Mouse (Mus musculus) kidney, adult 8-10 months (tissue): ENCODE measurements at regions not wholly inside any gene's neighbourhood (a gene's known extent, or its start where the extent isn't known, plus 50 kb on each side); places are given as distances from the start of the nearest gene placed in this dataset.
A peak's percentile ranks its signal among the peaks of the same experiment; 100 is the strongest.

Source experiments
- DNase-seq, 2 experiments: peaks; one replicate each; pipeline ENCODE4 v3.0.0; 2022

DNA sequence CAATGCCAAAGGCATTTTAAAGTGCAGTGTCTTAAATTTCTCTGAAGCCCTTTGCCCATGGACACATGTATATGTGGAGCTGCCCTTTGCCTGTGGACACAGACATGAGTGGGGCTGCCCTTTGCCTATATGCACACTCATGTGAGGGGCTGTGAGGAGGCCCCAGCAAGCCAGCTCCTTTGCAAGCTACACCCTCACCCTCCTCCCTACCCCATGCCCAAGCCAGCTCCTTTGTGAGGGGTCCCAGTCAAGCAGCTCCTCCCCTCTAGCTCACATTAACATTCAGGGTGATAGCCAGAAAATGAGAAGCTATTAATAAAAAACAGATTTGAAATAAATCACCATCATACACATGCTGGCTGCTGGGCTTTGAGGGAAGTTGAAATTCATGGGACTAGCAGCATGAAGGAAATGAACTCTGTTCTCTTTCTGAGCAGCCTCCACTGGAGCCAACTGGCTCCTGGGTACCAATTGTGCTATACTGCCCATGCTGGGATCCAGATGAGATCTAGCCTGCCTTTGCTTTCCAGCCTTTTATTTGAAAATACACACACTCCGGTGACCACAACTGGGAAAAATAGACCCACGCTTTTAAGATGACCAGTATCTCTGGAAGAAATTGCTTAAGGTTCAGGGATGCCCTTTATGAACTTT lies 151.4 kb downstream of the Abcc12 start:
- no peak for DNase-seq

DNA sequence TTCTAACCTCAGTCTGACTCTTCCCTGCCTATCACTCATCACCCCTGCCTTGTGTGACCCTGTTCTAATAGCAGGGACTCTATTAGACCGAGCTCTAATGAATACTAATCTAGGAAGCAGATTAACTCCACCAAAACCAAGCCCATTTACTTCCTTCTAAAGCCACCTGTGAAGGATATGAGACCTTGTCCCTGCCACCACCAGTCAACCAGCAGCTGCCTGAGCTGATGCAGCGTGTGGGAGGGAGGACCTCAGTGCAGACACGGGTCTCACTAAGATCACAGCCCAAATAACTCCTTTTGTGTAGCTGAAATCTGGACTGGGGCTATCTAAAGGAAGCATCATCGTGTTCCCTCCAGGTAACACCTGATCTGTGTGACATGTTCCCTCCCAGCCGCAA lies 152.4 kb downstream of the Abcc12 start:
- no peak for DNase-seq

DNA sequence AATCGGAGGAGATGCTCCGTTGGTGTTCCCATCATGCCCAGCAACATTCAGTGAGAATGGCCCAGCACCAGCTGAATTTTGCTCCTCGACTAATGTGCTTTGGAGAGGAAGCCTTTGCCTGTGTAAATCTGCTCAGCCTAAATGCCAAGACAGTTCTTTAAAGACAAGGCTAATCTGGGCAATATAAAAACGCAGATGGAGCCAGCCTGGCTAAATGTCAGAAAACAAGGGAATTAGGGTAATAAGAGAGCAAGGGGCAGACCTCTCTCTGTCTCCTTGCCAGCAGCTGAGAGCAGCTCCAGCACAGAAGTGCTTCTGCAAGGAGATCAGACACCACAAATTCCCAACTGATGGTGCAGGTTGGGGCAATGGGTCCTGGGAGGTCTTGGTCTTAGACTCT lies 154.4 kb downstream of the Abcc12 start:
- DNase-seq, result no peak

DNA sequence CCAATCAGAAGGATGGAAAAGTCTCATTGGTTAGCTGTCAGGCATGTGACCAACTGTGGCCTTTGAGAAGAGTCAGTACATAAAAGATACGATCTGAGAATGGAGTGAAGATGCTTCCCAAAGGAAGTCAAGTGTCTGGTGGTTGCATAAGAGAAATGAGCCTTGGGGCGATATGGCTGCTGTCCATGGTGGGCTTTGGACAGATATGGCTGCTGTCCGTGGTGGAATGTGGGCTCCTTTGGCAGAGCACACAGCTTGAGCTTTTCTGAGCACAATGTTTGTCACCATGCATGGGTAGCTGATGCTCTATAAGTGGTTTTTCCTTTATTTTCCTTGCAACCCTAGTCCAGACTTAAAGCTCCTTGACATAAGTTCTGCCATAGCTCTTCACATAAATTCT lies 155.1 kb downstream of the Abcc12 start:
- no peak for DNase-seq

DNA sequence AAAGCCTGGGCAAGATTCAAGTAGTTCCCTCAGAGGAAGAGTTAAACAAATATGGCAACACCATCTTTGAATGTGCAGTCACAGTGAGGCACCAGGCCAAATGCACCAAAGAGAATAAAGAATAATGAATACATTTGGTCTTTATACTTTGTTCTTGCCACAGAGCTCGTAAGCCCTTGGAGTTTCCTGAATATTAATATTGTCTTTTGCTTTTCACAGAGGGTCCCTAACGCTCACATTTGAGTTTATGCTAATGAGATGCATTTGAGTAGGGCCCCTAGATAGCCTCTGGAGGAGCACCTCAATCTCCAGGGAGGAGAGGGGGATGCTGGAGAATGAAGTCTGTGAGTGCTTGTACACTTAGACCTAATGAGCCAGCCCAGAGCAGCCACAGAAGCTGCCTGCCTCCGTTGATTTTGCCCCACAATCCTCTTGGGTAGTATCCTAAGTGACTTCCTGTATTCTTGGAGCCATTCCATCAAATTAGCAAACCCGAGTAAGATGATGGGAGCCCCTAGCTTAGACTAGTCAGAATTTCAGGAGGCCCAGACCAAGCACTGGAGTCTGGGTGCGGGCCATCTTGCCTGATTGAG lies 161.3 kb downstream of the Abcc12 start:
- no peak for DNase-seq

DNA sequence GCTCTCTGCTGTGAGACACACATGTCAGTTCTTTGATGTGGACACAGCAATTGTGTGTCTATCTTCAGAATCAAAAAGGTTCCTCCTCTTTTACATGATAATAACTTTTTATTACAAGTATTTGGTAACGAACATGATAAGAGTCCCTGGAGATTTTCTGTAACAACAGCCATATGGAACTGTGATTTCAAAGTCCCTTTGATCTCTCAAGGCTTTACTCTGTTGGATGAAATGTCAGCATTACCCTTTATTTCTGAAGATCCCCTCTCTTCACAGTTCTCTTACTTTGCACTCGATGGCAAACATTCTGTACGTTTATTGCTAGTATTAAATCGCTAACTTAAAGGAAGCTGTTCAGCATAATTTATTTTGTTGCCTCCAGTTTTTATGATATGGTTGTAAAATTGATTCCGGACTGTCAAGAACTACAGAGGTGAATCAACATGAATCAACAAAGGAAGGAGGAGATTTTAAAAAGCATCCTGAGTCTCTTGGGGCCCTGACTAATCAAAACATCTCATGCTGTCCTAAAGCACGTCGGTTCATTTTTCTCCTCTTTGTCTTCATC lies 162.0 kb downstream of the Abcc12 start:
- DNase-seq, result no peak

DNA sequence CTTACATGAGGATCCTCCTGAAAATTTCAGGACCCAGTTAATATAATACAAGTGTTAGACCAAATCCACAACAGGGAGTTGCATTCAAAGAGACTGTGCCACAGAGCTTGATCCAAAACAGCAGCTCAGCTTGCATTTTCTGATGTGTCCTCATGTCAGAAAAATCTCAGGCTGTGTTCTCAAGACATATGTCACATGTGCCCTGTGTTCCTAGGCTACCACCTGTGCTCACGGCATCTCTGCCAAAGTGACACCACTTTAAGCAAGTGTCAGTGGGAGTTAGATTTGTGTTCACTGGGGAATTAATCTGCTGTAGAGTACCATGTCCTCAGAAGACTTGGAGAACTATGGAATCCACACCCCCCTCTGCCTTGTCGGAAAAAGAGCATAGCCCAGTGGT lies 165.3 kb downstream of the Abcc12 start:
- no peak for DNase-seq

DNA sequence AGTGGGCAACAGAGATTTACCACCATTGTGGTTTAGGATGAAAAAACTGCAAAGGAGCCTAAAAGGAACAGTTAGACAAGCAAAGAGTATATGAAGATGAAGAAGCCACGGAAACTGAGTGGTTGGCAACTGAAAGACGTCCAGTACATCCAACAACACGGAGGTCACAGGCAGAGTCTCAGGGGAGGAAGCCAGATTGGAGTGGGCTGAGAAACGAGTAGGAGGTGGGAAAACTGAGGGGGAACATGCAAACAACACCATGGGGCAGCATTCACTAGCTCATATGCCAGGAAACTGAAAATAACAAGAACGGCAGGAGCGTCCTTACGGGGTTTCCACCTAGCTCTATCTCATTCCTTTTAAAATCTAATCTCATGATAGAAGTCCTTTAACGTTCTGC lies 169.3 kb downstream of the Abcc12 start:
- DNase-seq, result no peak

DNA sequence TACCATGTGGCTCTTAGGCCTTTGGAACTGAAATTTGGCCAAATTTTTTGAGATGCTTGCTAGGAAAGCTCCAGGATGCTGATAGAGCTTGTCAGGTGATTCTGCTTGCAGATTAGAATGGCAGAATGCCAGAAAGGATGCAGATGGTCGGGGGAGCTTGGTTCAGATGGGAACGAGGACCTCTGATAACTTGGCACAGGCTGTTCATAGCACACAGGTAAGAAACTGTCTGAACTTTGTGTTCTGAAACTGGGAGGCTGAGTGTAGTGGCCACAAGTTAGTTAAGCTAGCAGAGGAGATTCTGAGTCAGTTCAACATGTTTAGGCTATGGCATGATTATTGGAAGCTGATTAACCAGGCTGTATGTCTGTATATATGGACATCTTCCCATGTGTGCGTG lies 174.3 kb downstream of the Abcc12 start:
- DNase-seq, result no peak

DNA sequence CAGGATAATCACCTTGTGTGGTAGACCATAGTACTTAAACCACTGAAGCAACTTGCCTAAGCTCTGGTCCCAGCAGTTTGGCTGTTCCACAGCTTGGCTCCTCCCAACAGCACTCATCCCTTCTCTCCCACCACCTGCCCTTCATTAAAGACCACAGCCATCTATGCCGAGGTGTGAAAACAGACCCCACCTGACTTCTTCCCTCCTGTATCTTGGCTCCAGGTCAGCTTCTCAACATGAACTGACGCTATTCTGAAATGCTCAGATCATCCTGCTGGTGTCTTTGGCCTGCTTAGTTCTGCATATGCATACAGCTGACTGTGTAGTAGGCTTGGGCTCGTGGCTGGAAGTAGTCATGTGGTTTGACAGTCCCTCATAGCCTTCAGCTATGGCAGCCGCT lies 177.1 kb downstream of the Abcc12 start:
- DNase-seq, result no peak

DNA sequence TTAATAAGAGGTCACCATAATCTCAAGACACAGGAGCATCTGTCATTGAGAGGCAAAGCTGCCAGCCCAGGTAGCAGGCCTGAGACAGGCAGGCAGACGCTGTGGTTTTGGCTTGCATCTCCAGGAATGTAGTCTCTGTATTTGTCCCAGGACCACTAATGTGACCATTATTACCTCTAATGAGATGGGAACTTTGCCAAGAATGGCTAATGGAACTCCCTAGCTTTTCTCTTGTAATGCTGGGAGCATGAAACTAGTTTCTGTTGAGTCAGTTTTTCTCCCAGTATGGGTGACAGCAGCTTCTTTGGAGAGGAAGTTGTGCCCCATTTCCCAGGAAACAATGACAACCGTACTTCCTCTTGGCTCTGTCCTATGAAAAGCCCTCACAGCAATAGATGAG lies 178.5 kb downstream of the Abcc12 start:
- no peak for DNase-seq

DNA sequence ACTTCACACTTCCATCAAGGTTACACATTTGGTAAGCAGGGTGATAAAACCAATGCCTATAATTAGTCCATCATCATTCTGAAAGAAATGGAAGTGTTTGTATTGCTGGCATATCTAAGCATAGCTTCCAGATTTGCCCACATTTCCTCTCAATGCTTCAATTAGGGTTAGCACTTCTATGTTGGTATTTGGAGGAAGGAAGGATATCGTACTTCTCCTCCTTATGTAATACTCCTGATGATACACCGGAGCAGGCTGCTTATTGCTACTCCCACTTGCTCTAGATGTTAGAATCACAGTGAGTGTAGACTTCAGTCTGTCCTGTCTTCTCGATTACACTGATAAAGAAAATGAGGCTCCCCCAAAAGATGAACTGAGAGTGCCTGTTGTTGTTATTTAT lies 185.4 kb downstream of the Abcc12 start:
- no peak for DNase-seq

DNA sequence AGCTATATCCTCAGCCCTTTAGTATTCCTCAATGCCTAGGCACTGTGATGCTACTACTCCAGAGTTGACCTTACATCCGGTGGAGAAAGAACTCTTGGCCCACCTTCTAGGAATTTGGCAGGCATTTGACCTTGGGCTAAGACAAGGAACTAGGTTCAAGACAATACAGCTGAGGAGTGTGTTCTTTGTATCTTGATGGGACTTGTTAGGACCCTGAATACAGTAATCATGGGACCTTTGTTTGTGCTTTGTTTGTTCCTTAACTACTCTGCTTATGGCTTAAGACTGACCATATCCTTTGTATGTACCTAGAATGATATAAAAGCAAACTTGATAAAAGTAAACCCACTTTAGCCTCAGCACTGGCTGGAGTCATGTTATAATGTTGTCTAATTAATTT lies 186.7 kb downstream of the Abcc12 start:
- no peak for DNase-seq

DNA sequence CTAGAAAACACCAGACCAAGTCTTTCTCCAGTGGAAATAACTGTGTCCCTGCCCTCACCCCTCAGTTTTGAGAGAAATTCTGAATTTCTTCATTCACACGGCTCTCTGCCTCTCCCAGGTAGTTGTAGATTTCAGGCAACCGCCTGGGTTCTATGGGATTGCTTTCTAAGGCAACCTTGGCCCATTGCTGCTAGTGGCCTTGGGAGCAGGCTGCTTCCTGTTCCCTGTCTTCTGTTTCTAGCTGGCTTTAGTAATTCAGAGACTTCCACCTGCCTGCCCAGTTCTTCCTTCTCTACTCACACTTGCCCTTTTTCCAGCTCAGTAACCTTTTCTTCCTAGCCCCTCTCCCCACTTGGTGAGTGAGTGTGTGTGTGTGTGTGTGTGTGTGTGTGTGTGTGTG lies 187.1 kb downstream of the Abcc12 start:
- DNase-seq, result no peak

DNA sequence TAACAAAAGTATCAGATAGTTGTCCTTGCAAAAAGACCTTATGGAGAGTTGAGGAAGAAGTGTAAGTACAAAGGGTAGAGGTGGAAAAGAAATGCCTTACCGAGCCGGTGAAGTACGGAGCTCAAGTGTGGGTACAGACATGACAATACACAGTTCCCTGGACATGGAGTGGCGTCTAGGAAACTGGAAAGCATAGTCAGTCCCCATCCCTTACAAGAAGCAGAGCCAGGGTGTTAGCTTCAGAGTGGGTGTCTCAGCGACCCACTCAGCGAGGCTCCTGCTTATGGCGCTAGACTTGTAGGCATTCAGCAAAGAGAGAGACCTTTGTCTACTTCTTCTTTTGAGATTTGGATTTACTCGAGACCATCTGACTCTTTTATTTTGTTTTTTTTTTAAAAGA lies 189.8 kb downstream of the Abcc12 start:
- no peak for DNase-seq

DNA sequence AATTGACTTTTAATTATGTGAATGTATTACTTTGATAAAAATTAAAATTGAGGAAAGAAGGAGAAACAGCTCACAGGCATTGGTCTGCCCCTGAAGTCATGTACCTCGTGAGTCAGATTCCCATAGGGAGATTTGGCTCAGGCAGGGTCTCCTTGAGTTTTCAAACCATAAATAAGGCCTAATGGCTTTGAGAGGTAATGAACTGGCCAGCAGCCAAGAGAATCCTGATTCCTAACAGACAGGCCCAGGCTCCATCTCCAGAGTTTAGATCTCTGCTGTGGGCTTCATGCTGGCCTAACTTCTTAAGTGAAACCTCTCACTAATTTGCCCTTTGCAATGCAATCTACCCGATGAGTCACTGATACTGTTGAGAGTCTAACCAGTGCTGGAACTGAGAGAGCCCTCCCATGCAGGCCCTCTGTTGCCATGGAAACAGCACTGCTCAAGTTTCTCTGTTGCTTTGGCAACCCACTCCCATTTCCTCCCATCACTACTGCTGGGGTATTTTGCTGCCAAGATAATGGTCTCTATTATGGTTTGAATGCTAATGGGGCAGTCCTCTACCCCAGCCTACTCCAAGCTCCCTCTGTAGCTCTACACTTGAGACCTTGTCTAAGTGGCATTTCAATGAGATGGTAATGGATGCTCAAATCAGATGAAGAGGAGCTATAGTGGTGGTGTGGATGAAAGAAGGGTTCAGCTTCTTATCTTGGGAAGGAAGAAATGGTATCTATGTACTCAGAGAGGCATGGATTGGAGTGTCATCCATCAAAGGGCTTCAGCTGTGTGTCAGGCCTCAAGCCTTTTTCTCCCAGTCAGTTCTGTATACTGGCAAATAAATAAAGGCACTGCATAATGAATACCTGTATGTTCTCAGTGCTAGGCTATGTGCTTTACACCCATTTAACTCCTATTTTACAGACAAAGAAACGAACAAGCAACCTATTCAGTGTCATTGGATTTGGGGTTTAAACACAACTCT lies 190.5 kb downstream of the Abcc12 start:
- no peak for DNase-seq

DNA sequence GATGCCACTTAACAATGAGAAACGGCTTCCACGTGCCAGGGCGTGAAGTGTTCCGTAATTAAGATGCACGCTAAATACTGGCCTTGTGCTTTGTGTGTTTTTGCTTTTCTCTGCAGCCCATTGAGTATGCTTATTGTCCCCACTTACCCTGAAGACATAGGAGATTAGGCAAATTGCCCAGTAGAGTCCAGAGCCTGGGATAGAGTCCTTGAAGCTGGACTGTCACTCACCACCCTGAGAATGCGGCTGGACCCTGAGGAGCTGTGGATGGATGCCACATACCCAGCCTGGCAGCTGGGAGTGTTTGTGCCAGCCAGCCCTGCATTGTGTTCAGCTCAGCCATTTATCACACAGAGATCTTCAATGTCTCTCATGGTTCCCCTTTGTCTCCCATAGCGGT lies 195.2 kb downstream of the Abcc12 start:
- no peak for DNase-seq

DNA sequence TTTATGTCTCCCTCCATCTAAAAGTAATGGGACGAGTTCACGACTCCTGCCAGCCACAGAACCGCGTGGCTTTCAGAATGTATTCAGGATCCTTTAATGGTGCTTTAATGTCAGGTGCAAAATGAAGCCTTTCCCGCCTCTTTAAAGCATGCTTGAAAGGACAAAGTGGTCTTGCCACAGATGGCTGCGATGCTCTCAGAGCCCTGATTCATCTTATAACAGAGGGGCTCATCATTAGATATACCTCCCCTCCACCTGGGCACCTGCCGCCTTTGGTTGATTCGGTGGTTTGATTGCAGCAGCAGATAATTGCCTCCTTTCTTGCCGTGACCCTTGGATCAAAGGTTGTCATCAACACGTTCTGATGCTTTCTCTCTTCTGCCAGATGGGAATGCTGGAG lies 198.5 kb downstream of the Abcc12 start:
- DNase-seq, result no peak

DNA sequence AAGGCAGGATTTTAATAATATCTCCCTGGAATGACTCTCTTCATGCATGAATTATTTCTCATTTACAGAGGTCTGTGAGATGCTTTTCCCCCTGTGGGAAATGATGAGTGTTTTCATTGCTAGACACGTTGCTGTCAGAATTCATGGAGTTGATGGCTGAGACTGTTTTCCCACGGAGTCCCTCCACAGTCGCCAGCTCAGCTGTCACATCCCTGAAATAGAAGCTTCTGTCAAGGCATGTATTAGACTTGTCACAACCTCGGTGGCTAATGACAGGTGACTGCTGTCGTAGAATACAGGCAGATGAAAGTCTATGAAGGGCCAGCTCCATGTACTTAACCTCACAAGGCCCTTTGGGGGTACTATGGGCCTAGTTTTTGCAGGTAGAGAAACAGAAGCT lies 212.4 kb downstream of the Abcc12 start:
- DNase-seq, result no peak

DNA sequence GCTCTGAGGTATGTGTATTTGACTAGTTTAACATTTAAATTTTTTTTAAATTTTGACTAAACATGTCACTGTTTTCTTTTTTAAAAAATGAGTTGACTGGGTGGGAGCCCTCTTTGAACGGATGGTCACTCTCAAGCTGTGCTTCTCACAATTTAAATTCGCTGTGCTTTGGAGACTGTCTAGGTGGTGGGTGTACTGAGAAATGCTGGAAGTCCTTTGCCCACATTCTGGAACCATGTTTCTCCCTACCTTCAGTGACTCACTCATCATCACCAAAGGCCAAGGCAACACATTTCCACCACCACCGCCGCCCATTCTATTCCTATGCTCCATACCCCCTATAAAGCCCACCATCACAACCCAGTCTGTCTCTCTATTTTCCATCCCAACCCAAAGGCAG lies 213.8 kb downstream of the Abcc12 start:
- no peak for DNase-seq

DNA sequence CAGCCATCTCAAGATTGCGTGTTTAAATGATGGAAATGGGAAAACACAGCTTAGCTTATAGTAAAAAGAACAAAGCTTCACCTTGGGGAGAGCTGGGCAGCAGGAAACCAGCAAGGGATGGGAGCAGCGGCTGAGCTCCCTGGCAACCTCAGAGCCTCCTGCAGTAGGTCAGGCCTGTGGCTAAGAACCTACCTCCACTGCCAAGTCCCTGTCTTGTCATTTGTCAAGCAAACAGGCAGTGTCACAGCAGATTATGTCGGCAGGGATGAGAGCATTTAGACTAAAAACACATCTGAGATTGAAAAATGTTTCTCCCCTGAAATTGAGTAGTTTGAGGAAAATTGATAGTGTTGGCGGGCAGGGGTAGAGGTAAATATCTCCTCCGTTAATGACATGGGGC lies 214.8 kb downstream of the Abcc12 start:
- no peak for DNase-seq

DNA sequence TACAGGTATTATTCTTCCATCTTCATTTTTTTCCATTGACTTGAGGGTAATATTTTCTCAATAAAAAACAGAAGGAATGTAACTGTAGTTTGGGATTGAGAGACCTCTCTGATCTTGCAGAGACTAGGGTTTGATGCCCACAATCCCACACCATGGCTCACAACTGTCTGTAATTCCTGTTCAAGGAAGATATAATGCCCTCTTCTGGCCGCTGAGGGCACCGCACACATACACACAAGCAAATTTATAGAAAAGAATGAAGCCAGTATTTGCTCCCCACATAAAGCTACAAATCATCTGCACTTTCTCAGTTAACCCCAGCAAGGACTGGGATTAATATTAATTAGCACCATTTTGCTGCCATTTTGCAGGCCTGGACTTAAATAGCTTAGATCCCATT lies 215.6 kb downstream of the Abcc12 start:
- peak in 1 of 2 experiments; percentile 5 for DNase-seq

DNA sequence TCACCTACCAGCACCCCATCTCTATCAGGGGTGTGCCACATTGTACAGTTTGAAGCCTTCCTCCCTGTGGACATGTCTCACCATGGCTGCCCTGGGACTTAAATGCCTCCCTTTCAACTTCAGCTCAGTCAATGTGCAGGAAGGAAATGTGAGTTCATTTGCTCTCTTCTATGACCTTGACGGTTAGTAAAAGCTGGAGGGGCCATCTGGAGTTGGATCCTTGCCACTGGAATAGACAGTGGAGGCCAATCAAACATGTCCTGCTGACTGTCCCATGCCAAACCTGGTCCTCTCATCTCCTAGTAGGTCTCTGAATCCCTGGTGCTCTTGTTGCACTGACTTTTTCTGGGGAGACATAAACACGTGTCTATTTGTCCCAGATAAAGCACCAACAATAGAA lies 220.2 kb downstream of the Abcc12 start:
- DNase-seq, result no peak

DNA sequence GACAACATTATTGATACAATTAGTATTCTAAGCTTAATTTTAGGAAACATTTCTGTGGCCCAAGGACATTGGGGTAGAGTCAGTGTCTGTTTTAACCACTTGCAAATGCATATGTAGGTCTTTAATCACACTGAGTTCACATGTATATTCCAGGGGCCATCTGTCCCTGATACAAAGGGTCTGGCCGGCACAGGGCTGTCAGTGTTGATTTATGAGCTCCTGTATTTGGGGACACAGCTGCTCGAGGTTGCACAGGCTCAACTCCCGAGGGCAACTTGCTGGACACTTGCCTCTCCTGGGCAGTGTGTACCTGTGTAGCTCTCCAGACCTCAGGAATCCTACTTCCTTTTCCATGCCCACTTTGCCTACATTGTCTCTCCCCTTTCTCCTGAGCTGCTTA lies 221.0 kb downstream of the Abcc12 start:
- no peak for DNase-seq
